Mouse (Mus musculus) kidney, embryonic 14.5 days (tissue): ENCODE results near the gene Rnf151. TPM values are rescaled to one million over a fixed set of nuclear protein-coding genes. Genes with fewer than 3 reads are reported as not detected.
A peak's percentile ranks its signal among the peaks of the same experiment; 100 is the strongest.

Experiments
- ATAC-seq: fragments of 200-750 bp; cut with Nextera tagmentation; 2 replicates; pipeline ENCODE4 v1.8.0; 2017; ENCODE audit warnings: moderate number of reproducible peaks, mild to moderate bottlenecking, moderate TSS enrichment, moderate library complexity; ENCODE audit not compliant: low FRiP score, low TSS enrichment
- H3K27ac ChIP-seq: fragments of 300-500 bp; sonication (generic); 2 replicates; pipeline ENCODE4 v1.5.1; 2014; ENCODE audit warnings: low read depth, mild to moderate bottlenecking, low read length, moderate library complexity, mixed read lengths
- H3K27me3 ChIP-seq: fragments of 300-500 bp; sonication (generic); 2 replicates; pipeline ENCODE4 v1.6.1; 2014; ENCODE audit warnings: mild to moderate bottlenecking, low read length; ENCODE audit not compliant: control insufficient read depth, insufficient read depth
- H3K36me3 ChIP-seq: fragments of 300-500 bp; sonication (generic); 2 replicates; pipeline ENCODE4 v1.6.1; 2014; ENCODE audit warnings: low read length, mixed read lengths; ENCODE audit not compliant: control insufficient read depth, insufficient read depth
- H3K4me1 ChIP-seq: fragments of 300-500 bp; sonication (generic); 2 replicates; pipeline ENCODE4 v1.6.1; 2014; ENCODE audit warnings: low read length, mixed read lengths; ENCODE audit not compliant: control insufficient read depth, insufficient read depth
- H3K4me2 ChIP-seq: fragments of 300-500 bp; sonication (generic); replicated peaks from 2 replicates; pipeline ENCODE4 v1.6.1; 2014; ENCODE audit warnings: low read depth, mild to moderate bottlenecking, low read length
- H3K4me3 ChIP-seq: fragments of 300-500 bp; sonication (generic); 2 replicates; pipeline ENCODE4 v1.5.1; 2014; ENCODE audit warnings: mild to moderate bottlenecking, low read length
- H3K9ac ChIP-seq: fragments of 300-500 bp; sonication (generic); 2 replicates; pipeline ENCODE4 v1.6.1; 2014; ENCODE audit warnings: low read depth, mild to moderate bottlenecking, low read length, moderate library complexity
- H3K9me3 ChIP-seq: fragments of 300-500 bp; sonication (generic); 2 replicates; pipeline ENCODE4 v1.6.1; 2016; ENCODE audit warnings: low read length; ENCODE audit not compliant: control insufficient read depth
- WGBS: fragments of 180-500 bp; shearing (Covaris S2); extraction: QIAGEN DNeasy Blood & Tissue Kit; methylation state at CpG from one replicate; pipeline ENCODE4 v1.1.7; 2014; 5-methylcytosine and 5-hydroxymethylcytosine counted together
- polyA plus RNA-seq: library from polyadenylated mRNA; unstranded; fragments of >200 nt; fragmentation: Nextera tagmentation; extraction: Ambion mirVana; gene quantifications from 2 replicates; pipeline ENCODE4 v1.2.1, GENCODE M21; 2014

Rnf151 gene
- polyA plus RNA-seq, 1 experiment from 2014 or later: 0.62 TPM

GRCm38 (mm10) chr17:24745526-24746497 is 27.9 kb upstream of the Rnf151 start:
- Histone ChIP-seq H3K4me3 (no peak overlapping the region), H3K9me3 (no peaks in the 10 kb centered on the region), H3K27ac (no peak overlapping the region), H3K4me1 (no peaks in the 10 kb centered on the region; the same call in 1 of the 2 replicates), H3K9ac (no peak overlapping the region; the same call in 1 of the 2 replicates), H3K4me2 (no peak overlapping the region), H3K36me3 (peaks cover 7% of the 10 kb centered on the region; the same call in 1 of the 2 replicates), H3K27me3 (peaks cover 10% of the 10 kb centered on the region)
- ATAC-seq: peak; percentile 79
- 20% methylated on average over 7 of the region's 7 CpGs for WGBS

- Histone ChIP-seq H3K9me3 (no peaks in the 10 kb centered on the region), H3K4me3 (no peak overlapping the region), H3K4me1 (no peaks in the 10 kb centered on the region; the same call in 1 of the 2 replicates), H3K36me3 (peaks cover 15% of the 10 kb centered on the region; the same call in 1 of the 2 replicates), H3K4me2 (no peak overlapping the region), H3K9ac (no peak overlapping the region), H3K27me3 (no peaks in the 10 kb centered on the region), H3K27ac (no peak overlapping the region)
- 69% methylated on average over 3 of the region's 3 CpGs for WGBS
- no peak for ATAC-seq
These were observed 26.5 kb upstream of the Rnf151 start for GRCm38 (mm10) chr17:24744381-24744780.

DNA sequence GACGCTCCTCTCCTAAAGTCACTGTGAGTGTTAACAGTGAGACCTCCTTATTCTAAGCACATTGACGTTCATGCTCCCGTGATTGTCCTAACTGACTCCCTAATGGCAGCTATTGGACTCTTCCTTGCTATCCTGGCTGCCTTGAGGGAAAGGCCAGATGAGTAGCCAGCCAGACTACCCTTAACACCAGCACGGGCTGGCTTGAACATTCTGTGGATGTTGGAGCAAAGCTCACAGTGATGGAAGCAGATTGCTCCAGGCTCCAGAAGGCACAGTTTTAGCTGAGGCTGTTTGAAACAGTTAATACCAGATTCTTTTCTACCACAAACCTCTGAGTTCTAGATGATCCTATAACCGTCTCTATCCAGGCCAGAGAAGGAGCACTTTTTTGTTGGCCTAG is 26.0 kb upstream of the Rnf151 start:
- H3K9me3 ChIP-seq: no peaks in the 10 kb centered on the region
- H3K4me3 ChIP-seq: no peak overlapping the region
- ATAC-seq: no peak
- H3K27me3 ChIP-seq: no peaks in the 10 kb centered on the region
- H3K9ac ChIP-seq: no peak overlapping the region
- H3K36me3 ChIP-seq: peaks cover 15% of the 10 kb centered on the region; the same call in 1 of the 2 replicates
- no peak overlapping the region for H3K4me2 ChIP-seq
- no peaks in the 10 kb centered on the region; the same call in 1 of the 2 replicates for H3K4me1 ChIP-seq
- 72% methylated on average over 5 of the region's 5 CpGs for WGBS
- no peak overlapping the region for H3K27ac ChIP-seq

DNA sequence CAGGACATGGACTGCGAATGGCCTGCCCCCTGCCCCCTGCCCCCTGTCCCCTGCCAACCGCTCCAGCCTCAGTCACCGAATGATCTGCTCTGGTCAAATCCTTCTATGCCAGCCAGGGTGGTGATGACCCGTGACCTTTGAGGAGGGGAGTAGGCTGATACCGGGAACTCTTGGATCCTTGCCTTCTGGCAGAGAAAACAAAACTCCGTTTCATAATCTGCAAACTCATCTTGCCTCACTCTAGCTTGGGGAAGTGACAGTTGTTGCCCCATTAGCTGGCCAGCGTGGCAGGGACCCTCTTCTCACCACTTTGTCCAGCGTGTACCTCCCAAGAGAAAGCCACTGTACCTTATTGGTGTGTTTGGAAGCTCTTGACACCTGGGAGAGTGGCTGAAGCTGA is 24.4 kb upstream of the Rnf151 start:
- Histone ChIP-seq H3K36me3 (peaks cover 15% of the 10 kb centered on the region; the same call in 1 of the 2 replicates), H3K4me1 (peaks cover 3% of the 10 kb centered on the region; the same call in 1 of the 2 replicates), H3K9ac (no peak overlapping the region), H3K27me3 (no peaks in the 10 kb centered on the region), H3K9me3 (no peaks in the 10 kb centered on the region), H3K27ac (no peak overlapping the region), H3K4me3 (no peak overlapping the region), H3K4me2 (no peak overlapping the region)
- ATAC-seq: no peak
- WGBS: 79% methylated on average over 8 of the region's 8 CpGs

DNA sequence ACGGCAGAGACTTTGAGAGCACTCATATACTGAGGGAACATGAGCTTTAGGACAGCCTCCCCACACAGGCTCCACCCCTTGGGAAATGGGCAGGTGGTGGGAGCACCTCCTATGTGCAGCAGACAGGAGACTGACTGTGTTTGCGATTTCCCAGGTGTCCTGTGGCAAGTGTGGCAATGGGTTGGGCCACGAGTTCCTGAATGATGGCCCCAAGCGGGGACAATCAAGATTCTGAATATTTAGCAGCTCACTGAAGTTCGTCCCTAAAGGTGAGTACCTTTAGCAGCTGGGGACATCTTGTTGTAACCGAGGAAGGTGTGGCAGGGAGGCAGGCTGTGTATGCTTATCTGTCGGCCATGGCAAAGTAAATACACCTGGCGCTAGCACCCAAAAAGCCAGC is 22.1 kb upstream of the Rnf151 start:
- H3K9ac ChIP-seq: no peak overlapping the region
- peaks cover 7% of the 10 kb centered on the region; the same call in 1 of the 2 replicates for H3K4me1 ChIP-seq
- H3K4me3 ChIP-seq: no peak overlapping the region
- H3K27ac ChIP-seq: no peak overlapping the region
- no peak for ATAC-seq
- no peaks in the 10 kb centered on the region for H3K27me3 ChIP-seq
- 84% methylated on average over 8 of the region's 8 CpGs for WGBS
- H3K36me3 ChIP-seq: peaks cover 15% of the 10 kb centered on the region; the same call in 1 of the 2 replicates
- H3K9me3 ChIP-seq: no peaks in the 10 kb centered on the region
- no peak overlapping the region for H3K4me2 ChIP-seq

GRCm38 (mm10) chr17:24738238-24738637 is 20.4 kb upstream of the Rnf151 start:
- Histone ChIP-seq H3K36me3 (peaks cover 15% of the 10 kb centered on the region; the same call in 1 of the 2 replicates), H3K4me2 (no peak overlapping the region), H3K27ac (no peak overlapping the region), H3K27me3 (no peaks in the 10 kb centered on the region), H3K9me3 (no peaks in the 10 kb centered on the region), H3K9ac (no peak overlapping the region), H3K4me3 (no peak overlapping the region), H3K4me1 (peaks cover 7% of the 10 kb centered on the region; the same call in 1 of the 2 replicates)
- WGBS: 80% methylated on average over 4 of the region's 4 CpGs
- no peak for ATAC-seq

- ATAC-seq: no peak
- Histone ChIP-seq H3K4me3 (peak overlapping the region; percentile 66), H3K36me3 (peaks cover 12% of the 10 kb centered on the region; the same call in 1 of the 2 replicates), H3K9ac (peak overlapping the region; percentile 72; the same call in 1 of the 2 replicates), H3K27me3 (no peaks in the 10 kb centered on the region), H3K27ac (no peak overlapping the region), H3K4me1 (peaks cover 7% of the 10 kb centered on the region; the same call in 1 of the 2 replicates), H3K9me3 (no peaks in the 10 kb centered on the region), H3K4me2 (peak overlapping the region; percentile 86)
- 20% methylated on average over 8 of the region's 8 CpGs for WGBS
These were observed 19.4 kb upstream of the Rnf151 start for GRCm38 (mm10) chr17:24737135-24737810.

GRCm38 (mm10) chr17:24736330-24737051 is 18.6 kb upstream of the Rnf151 start, which contains the start of gene Msrb1:
Gene Msrb1, plus strand, starts transcription at chr17:24736642.
- H3K9me3 ChIP-seq: no peaks in the 10 kb centered on the region
- peak; percentile 97 for ATAC-seq
- H3K4me2 ChIP-seq: peak within 1 kb of the TSS; percentile 86
- peaks cover 12% of the 10 kb centered on the region; the same call in 1 of the 2 replicates for H3K36me3 ChIP-seq
- WGBS: 2% methylated on average over 29 of the region's 29 CpGs
- H3K4me1 ChIP-seq: peaks cover 7% of the 10 kb centered on the region; the same call in 1 of the 2 replicates
- peak within 1 kb of the TSS; percentile 66 for H3K4me3 ChIP-seq
- H3K9ac ChIP-seq: peak within 1 kb of the TSS; percentile 72
- peak within 1 kb of the TSS; percentile 53; the same call in 1 of the 2 replicates for H3K27ac ChIP-seq
- no peaks in the 10 kb centered on the region for H3K27me3 ChIP-seq
